Mouse (Mus musculus) hindbrain, embryonic 10.5 days (tissue): Measurements from ENCODE around the gene Mrm3. TPM values are rescaled to one million over a fixed set of nuclear protein-coding genes. Genes with fewer than 3 reads are reported as not detected.

ENCODE experiments used
- DNase-seq: peaks from one replicate; pipeline ENCODE4 v3.0.0-alpha.2; 2017; ENCODE audit warnings: low spot score
- H3K27ac ChIP-seq: fragments of 300-500 bp; sonication (generic); 2 replicates; pipeline ENCODE4 v1.5.1; 2016; ENCODE audit warnings: mild to moderate bottlenecking, moderate library complexity
- H3K27me3 ChIP-seq: fragments of 300-500 bp; sonication (generic); 2 replicates; pipeline ENCODE4 v1.6.1; 2016; ENCODE audit warnings: mild to moderate bottlenecking; ENCODE audit not compliant: poor library complexity, insufficient read depth, severe bottlenecking
- H3K36me3 ChIP-seq: fragments of 300-500 bp; sonication (generic); 2 replicates; pipeline ENCODE4 v1.6.1; 2016; ENCODE audit warnings: mild to moderate bottlenecking, moderate library complexity
- H3K4me1 ChIP-seq: fragments of 300-500 bp; sonication (generic); replicated peaks from 2 replicates; pipeline ENCODE4 v1.6.1; 2016; ENCODE audit warnings: mild to moderate bottlenecking
- H3K4me3 ChIP-seq: fragments of 300-500 bp; sonication (generic); 2 replicates; pipeline ENCODE4 v1.5.1; 2016; ENCODE audit warnings: mild to moderate bottlenecking, moderate library complexity
- H3K9me3 ChIP-seq: fragments of 300-500 bp; sonication (generic); 2 replicates; pipeline ENCODE4 v1.6.1; 2016; ENCODE audit warnings: mild to moderate bottlenecking, moderate library complexity
- WGBS: fragments of 180-500 bp; shearing (Covaris S2); methylation state at CpG from one replicate; pipeline ENCODE4 v1.1.7; 2016; 5-methylcytosine and 5-hydroxymethylcytosine counted together
- polyA plus RNA-seq: library from polyadenylated mRNA; unstranded; fragments of >200 nt; fragmentation: Nextera tagmentation; extraction: Ambion mirVana; gene quantifications from 2 replicates; pipeline ENCODE4 v1.2.1, GENCODE M21; 2016

The Mrm3 gene
- polyA plus RNA-seq, 1 experiment from 2014 or later, result 21.5 TPM

- Histone ChIP-seq H3K4me3 (no peak overlapping the region), H3K27me3 (no peaks in the 10 kb centered on the region), H3K36me3 (peaks cover 4% of the 10 kb centered on the region; the same call in 1 of the 2 replicates), H3K9me3 (no peaks in the 10 kb centered on the region), H3K27ac (peak overlapping the region; percentile 9; the same call in 1 of the 2 replicates), H3K4me1 (peaks cover 53% of the 10 kb centered on the region)
- WGBS, result 66% methylated on average over 7 of the region's 7 CpGs
- no peak for DNase-seq
Observed at GRCm38 (mm10) chr11:76285431-76286075, 42.0 kb downstream of the Mrm3 start.

GRCm38 (mm10) chr11:76286534-76287126 lies 43.1 kb downstream of the Mrm3 start:
- Histone ChIP-seq H3K4me1 (peaks cover 60% of the 10 kb centered on the region), H3K27me3 (no peaks in the 10 kb centered on the region), H3K36me3 (peaks cover 4% of the 10 kb centered on the region; the same call in 1 of the 2 replicates), H3K4me3 (no peak overlapping the region), H3K27ac (peak overlapping the region; percentile 66), H3K9me3 (no peaks in the 10 kb centered on the region)
- DNase-seq, result no peak
- 70% methylated on average over 10 of the region's 10 CpGs for WGBS

GRCm38 (mm10) chr11:76287301-76287700 lies 43.8 kb downstream of the Mrm3 start:
- peaks cover 65% of the 10 kb centered on the region for H3K4me1 ChIP-seq

GRCm38 (mm10) chr11:76288645-76289044 lies 45.1 kb downstream of the Mrm3 start:
- no peak for DNase-seq
- peak overlapping the region; percentile 86 for H3K27ac ChIP-seq

More at GRCm38 (mm10) chr11:76287301-76287700, 43.8 kb downstream of the Mrm3 start:
- H3K9me3 ChIP-seq, result no peaks in the 10 kb centered on the region
- peak overlapping the region; percentile 66 for H3K27ac ChIP-seq
- 38% methylated on average over 10 of the region's 10 CpGs for WGBS
- no peak overlapping the region for H3K4me3 ChIP-seq
- peaks cover 4% of the 10 kb centered on the region; the same call in 1 of the 2 replicates for H3K36me3 ChIP-seq
- no peak for DNase-seq
- H3K27me3 ChIP-seq, result no peaks in the 10 kb centered on the region

GRCm38 (mm10) chr11:76290367-76290766 lies 46.9 kb downstream of the Mrm3 start:
- 39% methylated on average over 11 of the region's 11 CpGs for WGBS
- peak; percentile 65 for DNase-seq
- peak overlapping the region; percentile 86 for H3K27ac ChIP-seq
- H3K36me3 ChIP-seq, result no peaks in the 10 kb centered on the region
- no peak overlapping the region for H3K4me3 ChIP-seq
- no peaks in the 10 kb centered on the region for H3K27me3 ChIP-seq
- no peaks in the 10 kb centered on the region for H3K9me3 ChIP-seq
- peaks cover 95% of the 10 kb centered on the region for H3K4me1 ChIP-seq

More at GRCm38 (mm10) chr11:76288645-76289044, 45.1 kb downstream of the Mrm3 start:
- no peaks in the 10 kb centered on the region for H3K27me3 ChIP-seq
- H3K4me3 ChIP-seq, result no peak overlapping the region
- H3K4me1 ChIP-seq, result peaks cover 79% of the 10 kb centered on the region
- H3K9me3 ChIP-seq, result no peaks in the 10 kb centered on the region
- 78% methylated on average over 6 of the region's 6 CpGs for WGBS
- H3K36me3 ChIP-seq, result peaks cover under 1% of the 10 kb centered on the region; the same call in 1 of the 2 replicates

- H3K9me3 ChIP-seq, result no peaks in the 10 kb centered on the region
- no peaks in the 10 kb centered on the region for H3K36me3 ChIP-seq
- H3K4me3 ChIP-seq, result no peak overlapping the region
- DNase-seq, result no peak
- H3K27ac ChIP-seq, result peak overlapping the region; percentile 73
- 84% methylated on average over 4 of the region's 4 CpGs for WGBS
- peaks cover 90% of the 10 kb centered on the region for H3K4me1 ChIP-seq
- no peaks in the 10 kb centered on the region for H3K27me3 ChIP-seq
Observed at GRCm38 (mm10) chr11:76291960-76292359, 48.4 kb downstream of the Mrm3 start.

GRCm38 (mm10) chr11:76292398-76292797 lies 48.9 kb downstream of the Mrm3 start:
- Histone ChIP-seq H3K27ac (peak overlapping the region; percentile 73), H3K4me1 (peaks cover 90% of the 10 kb centered on the region), H3K27me3 (no peaks in the 10 kb centered on the region), H3K4me3 (no peak overlapping the region), H3K9me3 (no peaks in the 10 kb centered on the region), H3K36me3 (no peaks in the 10 kb centered on the region)
- no peak for DNase-seq
- WGBS, result 85% methylated on average over 15 of the region's 15 CpGs

GRCm38 (mm10) chr11:76292831-76293230 lies 49.3 kb downstream of the Mrm3 start:
- H3K4me3 ChIP-seq, result no peak overlapping the region
- no peak for DNase-seq
- WGBS, result 73% methylated on average over 6 of the region's 6 CpGs
- H3K4me1 ChIP-seq, result peaks cover 90% of the 10 kb centered on the region
- H3K36me3 ChIP-seq, result no peaks in the 10 kb centered on the region
- no peaks in the 10 kb centered on the region for H3K9me3 ChIP-seq
- no peaks in the 10 kb centered on the region for H3K27me3 ChIP-seq
- peak overlapping the region; percentile 73 for H3K27ac ChIP-seq

- H3K36me3 ChIP-seq, result no peaks in the 10 kb centered on the region
- no peaks in the 10 kb centered on the region for H3K27me3 ChIP-seq
- peak overlapping the region; percentile 79 for H3K27ac ChIP-seq
- peaks cover 84% of the 10 kb centered on the region for H3K4me1 ChIP-seq
- H3K4me3 ChIP-seq, result no peak overlapping the region
- H3K9me3 ChIP-seq, result no peaks in the 10 kb centered on the region
- 53% methylated on average over 5 of the region's 5 CpGs for whole genome bisulfite sequencing
- DNase-seq, result no peak
Observed at GRCm38 (mm10) chr11:76294078-76294477, 50.6 kb downstream of the Mrm3 start.

GRCm38 (mm10) chr11:76294836-76295235 lies 51.3 kb downstream of the Mrm3 start:
- Histone ChIP-seq H3K27me3 (no peaks in the 10 kb centered on the region), H3K9me3 (no peaks in the 10 kb centered on the region), H3K4me3 (no peak overlapping the region), H3K4me1 (peaks cover 78% of the 10 kb centered on the region), H3K36me3 (no peaks in the 10 kb centered on the region), H3K27ac (peak overlapping the region; percentile 79)
- DNase-seq, result no peak
- WGBS, result 14% methylated on average over 9 of the region's 9 CpGs

- H3K4me3 ChIP-seq, result no peak overlapping the region
- 0 out of 2 replicates have a peak overlapping the region, but pooled peaks have one; percentile 13 for H3K27ac ChIP-seq
- 66% methylated on average over 9 of the region's 9 CpGs for WGBS
- H3K4me1 ChIP-seq, result peaks cover 64% of the 10 kb centered on the region
- no peaks in the 10 kb centered on the region for H3K27me3 ChIP-seq
- H3K9me3 ChIP-seq, result no peaks in the 10 kb centered on the region
- no peak for DNase-seq
- no peaks in the 10 kb centered on the region for H3K36me3 ChIP-seq
Observed at GRCm38 (mm10) chr11:76297252-76297651, 53.7 kb downstream of the Mrm3 start.

- H3K27ac ChIP-seq, result no peak overlapping the region; the same call in 1 of the 2 replicates
- no peaks in the 10 kb centered on the region for H3K36me3 ChIP-seq
- H3K4me1 ChIP-seq, result peaks cover 57% of the 10 kb centered on the region
Observed at GRCm38 (mm10) chr11:76298457-76299000, 55.0 kb downstream of the Mrm3 start.

More at GRCm38 (mm10) chr11:76298457-76299000, 55.0 kb downstream of the Mrm3 start:
- no peaks in the 10 kb centered on the region for H3K27me3 ChIP-seq
- WGBS, result 73% methylated on average over 9 of the region's 9 CpGs
- DNase-seq, result no peak
- no peak overlapping the region for H3K4me3 ChIP-seq
- no peaks in the 10 kb centered on the region for H3K9me3 ChIP-seq
